Mouse (Mus musculus) left cerebral cortex, postnatal 25 days (tissue): ENCODE results near the gene Gm3327. TPM values are rescaled to one million over a fixed set of nuclear protein-coding genes. Genes with fewer than 3 reads are reported as not detected.
"Not testable (repeated sequence)": the region's sequence is repeated elsewhere in the genome, so short reads cannot be mapped to it uniquely, and the experiment has no call there.

ENCODE experiments used
- DNase-seq, 2 experiments: peaks; one replicate each; pipeline ENCODE4 v3.0.0; 2022; ENCODE audit warnings: low spot score in 2 of 2, mixed read lengths in 1 of 2
- intact Hi-C: fragments of 180-260 bp; cut with DNase I; formaldehyde crosslinking; loops from one replicate; pipeline ENCODE4 v1.15.1; 2025
- total RNA-seq, 2 experiments: library from RNA; stranded (reverse); gene quantifications; 2 replicates each; pipeline ENCODE4 v1.2.3; 2021

Gm3327 gene
- total RNA-seq = not detected

DNA sequence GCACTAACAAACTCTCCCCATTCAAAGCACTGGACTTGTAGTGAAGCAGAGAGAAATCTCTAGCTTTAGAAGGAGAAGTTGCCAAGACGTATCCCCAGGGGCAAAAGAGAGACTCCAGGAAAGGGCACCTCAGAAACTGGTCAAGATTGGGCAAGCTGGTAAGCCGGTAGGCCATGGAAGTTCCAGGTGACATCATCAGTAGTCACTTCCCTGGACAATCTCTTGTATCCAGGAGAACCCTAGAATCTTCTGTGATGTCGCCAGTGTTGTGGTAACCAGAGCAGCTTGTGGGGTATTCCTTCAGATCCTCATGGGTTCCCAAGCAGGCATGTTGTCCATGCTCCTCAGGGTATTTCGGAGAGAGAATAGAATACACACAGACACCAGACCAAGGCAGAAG is at the start of gene Gm3327:
Gm3327 (plus strand) TSS at position 301 of the 400 bp plus-strand sequence.
- intact Hi-C loops, DNase-seq: not testable (repeated sequence)

DNA sequence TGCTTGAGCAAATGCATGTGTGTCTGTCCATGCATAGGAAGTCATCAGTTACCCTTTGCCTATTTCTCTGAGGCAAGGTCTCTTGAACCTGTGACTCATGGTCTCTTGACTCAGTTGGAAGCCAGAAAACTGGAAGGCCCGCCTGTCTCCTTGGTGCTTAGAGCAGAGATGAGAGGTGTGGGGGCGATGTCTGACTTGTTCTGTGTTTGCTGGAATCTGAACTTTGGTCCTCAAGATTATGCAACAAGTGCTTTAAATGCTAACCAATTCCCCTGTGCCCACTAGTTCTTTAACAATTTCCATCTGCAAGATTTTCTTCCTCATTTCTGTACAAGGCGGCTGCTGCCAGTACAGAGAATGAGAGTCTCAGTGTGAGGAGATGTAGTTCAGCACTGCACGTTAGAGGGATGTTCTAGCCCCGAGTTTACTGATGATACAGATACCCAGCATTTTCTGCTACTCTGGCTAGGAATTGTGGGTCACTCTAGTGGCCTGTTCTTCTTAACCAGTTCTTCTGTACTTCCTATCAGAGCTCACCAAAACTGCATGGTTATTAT is 45.8 kb upstream of the Gm3327 start:
- intact Hi-C loops, DNase-seq: not testable (repeated sequence)

DNA sequence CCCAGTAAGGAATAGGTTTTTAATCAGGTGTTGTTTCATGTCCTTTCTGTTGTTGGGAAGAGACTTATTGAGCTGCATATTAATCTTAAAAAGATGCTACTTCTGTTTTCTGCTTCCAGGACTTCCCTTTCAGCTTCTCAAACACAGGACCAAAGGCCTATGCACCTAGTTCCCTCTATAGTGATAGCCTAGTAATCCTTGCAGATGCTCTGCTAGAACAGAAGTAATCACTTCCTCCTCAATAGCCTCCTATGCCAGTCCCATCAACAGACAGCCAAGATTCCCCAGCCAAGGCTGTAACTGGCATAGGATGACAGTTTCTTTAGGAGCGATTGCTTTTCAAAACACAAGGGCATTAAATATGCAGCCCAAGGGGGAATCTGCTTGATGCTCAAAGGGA is 37.1 kb upstream of the Gm3327 start:
- intact Hi-C loops, DNase-seq: not testable (repeated sequence)

DNA sequence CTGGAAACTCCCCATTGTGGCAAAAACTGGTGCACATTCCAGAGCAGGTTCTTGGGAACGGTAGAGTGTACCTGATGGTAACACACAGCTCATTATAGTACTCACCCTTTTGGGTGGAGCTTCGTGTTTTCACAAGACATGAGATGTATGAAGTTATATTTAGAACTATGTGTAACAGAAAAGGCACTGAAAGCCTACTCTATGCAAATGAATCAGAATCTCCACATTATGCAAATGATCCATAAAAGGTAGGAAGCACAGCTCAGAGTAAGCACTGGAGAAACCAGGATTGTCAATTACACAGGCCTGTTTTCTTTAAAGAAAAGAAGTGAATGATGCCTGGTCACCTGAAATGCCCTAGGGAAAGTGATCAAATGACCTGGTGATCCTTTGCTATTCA is 36.1 kb upstream of the Gm3327 start:
- peak in 1 of 2 experiments; percentile 7 for DNase-seq
- intact Hi-C loops = not testable (repeated sequence)

DNA sequence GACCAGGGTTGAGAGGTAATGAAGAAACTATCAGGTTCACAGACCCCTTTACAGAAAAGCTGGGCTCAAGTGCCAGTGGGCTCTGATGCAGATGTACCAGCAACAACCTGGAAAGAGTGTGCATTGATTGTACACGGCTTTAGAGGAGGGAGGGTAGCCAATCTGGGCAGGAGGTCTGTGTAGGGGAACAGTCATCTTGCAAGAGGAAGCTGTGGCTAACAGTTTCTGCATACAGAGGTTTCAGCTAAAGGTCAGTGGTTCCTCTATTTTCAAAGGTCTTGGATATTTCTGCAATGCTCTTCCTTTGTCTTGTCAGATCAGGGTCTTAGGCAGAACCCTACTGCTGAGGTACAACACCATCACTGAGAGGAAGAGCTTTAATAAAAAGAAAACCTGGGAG is 32.1 kb upstream of the Gm3327 start:
- DNase-seq, intact Hi-C loops: not testable (repeated sequence)

DNA sequence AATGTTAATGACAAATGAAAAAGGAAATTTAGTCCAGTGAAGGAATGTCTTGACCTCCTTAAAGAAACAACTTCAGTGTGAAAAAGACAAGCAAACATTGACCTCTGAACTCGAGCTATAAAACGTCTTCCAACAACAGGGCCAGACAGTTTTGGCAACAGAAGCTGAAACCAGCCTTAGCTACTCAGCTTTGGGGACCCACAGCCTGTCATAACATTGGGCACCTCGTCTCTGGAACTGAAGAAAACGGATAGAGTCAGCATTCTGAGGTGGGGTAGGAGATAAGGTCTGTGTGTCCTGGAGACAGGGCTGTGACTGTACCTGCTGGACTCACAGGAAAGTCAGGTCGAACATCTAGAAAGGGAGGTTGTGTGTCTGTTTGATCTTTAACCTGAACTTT is 29.2 kb upstream of the Gm3327 start:
- DNase-seq, intact Hi-C loops: not testable (repeated sequence)

DNA sequence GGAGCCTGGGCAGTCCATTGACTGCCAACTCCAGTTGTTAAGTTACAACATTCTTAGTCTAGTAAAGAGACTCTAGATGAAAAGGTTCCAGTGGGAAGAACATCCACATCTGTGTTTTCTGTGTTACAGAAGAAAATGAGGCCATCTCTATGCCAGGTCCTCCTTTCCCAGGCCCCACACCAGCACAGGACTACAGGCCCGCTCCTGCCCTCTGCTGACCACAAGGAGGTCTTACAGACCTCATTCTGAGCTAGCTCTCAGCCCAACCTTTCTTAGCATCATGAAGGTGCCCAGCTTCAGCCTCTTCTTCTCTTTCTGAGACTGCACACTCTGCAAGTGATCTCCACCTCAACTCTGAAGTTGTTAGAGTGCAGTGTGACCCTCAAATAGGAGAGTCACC is 23.6 kb upstream of the Gm3327 start:
- DNase-seq = not testable (repeated sequence)

DNA sequence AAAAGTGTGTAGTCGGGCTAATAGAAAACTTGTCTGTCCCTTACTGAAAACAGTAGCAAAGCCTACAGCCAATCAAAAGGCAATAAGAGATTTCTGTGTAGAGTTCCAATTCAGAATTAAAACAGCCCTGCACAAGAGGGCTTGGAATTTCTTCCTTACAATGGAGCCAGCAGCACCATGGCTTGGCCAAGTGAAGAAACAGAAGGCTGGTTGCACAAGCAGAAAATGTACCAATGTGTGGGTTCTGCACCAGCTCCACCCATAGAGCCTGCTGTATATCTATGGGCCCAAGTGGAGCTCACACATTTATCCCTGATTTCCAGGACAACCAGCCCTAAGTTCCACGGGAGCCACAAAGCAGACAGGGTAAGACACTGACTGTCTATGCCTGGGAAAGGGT is 21.3 kb upstream of the Gm3327 start, which contains the start of gene Ear2:
Ear2 (plus strand) TSS at position 301 of the 400 bp plus-strand sequence.
- DNase-seq, intact Hi-C loops: not testable (repeated sequence)

More for the DNA sequence above, 23.6 kb upstream of the Gm3327 start:
- intact Hi-C loops = not testable (repeated sequence)

DNA sequence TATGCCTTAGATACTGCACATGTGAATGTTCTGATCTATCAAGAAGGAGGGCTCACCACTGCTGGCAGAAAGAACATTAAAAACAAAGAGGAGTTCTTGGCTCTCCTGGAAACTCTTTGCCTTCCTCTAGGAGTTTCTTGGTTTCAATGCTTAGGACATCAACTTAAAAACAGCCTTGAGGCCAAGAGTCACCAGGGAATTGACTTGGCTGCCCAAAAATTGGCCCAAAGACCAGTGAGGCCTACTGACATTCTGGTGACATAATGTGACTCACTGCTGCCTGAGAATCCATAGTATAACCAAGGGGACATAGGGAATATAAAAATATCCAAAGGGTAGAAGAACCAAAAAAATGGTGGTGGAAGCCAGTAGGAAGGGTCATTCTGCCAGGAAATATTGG is 12.7 kb upstream of the Gm3327 start:
- intact Hi-C loops = no loop called here
- no peak for DNase-seq

Other genes starting within 250 kb of the Gm3327 start
- not detected for gene Ear1, start 248.3 kb upstream of the Gm3327 start, total RNA-seq
- gene Ear10, start 200.3 kb upstream of the Gm3327 start, total RNA-seq = not detected
- gene Gm8113, start 198.5 kb upstream of the Gm3327 start, total RNA-seq = not detected
- not detected for gene Ang5, start 166.8 kb upstream of the Gm3327 start, total RNA-seq
- not detected for gene Ang6, start 121.6 kb upstream of the Gm3327 start, total RNA-seq
- gene Ear2, start 21.2 kb upstream of the Gm3327 start, total RNA-seq = not detected
- not detected for gene Gm8212, start 73.8 kb downstream of the Gm3327 start, total RNA-seq
- gene 4930503E14Rik, start 89.4 kb downstream of the Gm3327 start, total RNA-seq = under 1 TPM; 0.30 to 0.50 TPM
- not detected for gene Gm8220, start 161.7 kb downstream of the Gm3327 start, total RNA-seq
- not detected for gene Gm5930, start 214.7 kb downstream of the Gm3327 start, total RNA-seq
- not detected for gene Gm8229, start 241.5 kb downstream of the Gm3327 start, total RNA-seq